ENCODE assay signal across 17 mouse cellular contexts in the genomic region with DNA sequence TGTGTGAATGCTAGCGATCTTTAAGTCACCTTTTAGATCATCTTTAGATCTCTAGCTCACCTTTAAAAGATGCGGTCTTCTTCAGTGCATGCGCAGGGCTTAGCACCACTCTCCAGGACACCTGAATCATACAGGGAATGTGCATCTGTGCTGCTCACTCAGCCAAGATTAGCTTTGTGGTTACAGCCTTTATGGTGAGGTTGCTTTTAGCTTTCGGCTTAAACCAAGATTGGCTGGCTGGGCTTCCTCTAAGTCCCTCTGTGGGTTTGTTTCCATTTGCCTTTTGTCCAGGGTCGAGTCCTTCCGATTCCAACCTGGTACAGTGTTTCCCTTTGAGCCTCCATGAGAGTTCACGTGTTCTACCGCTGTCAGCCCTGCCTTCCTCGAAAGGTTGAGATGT. TPM values are rescaled to one million over a fixed set of nuclear protein-coding genes. Genes with fewer than 3 reads are reported as not detected.
A peak's percentile ranks its signal among the peaks of the same experiment; 100 is the strongest.
DNase-seq lines count a peak whose midpoint lies in the region; ATAC-seq and TF ChIP-seq lines count a peak whose summit lies in the region.
"Had no signal": no experiment of that assay in that cellular context is flagged by ENCODE, and none has a peak within 500 bp of the region (broad histone marks: within the 10 kb centered on the region; RNA-seq: fewer than 3 reads in every experiment).

No protein-coding gene starts in this region.

- no peak for ATAC-seq in heart, embryonic 12.5 days (ENCODE audit: insufficient number of reproducible peaks, low FRiP score)
- no peak for ATAC-seq in limb, embryonic 14.5 days (ENCODE audit: low FRiP score, low read depth)

- WGBS in heart, embryonic 12.5 days: 66% methylated on average over 9 of the region's 9 CpGs
- 85% methylated on average over 9 of the region's 9 CpGs for WGBS in limb, embryonic 14.5 days
- 89% methylated on average over 9 of the region's 9 CpGs for WGBS in limb, embryonic 10.5 days

- H3K36me3 ChIP-seq in heart, embryonic 12.5 days: peaks cover 23% of the 10 kb centered on the region; the same call in 1 of the 2 replicates
- H3K36me3 ChIP-seq in limb, embryonic 14.5 days (ENCODE audit: control insufficient read depth, insufficient read depth, low read length): no peaks in the 10 kb centered on the region
- H3K36me3 ChIP-seq in limb, embryonic 10.5 days: peaks cover 13% of the 10 kb centered on the region

- H3K4me2 ChIP-seq in heart, embryonic 12.5 days: 0 out of 2 replicates have a peak overlapping the region, but pooled peaks have one; percentile 49
- H3K4me2 ChIP-seq in limb, embryonic 14.5 days (replicated peaks; ENCODE audit: low read depth, low read length, severe bottlenecking): no peak overlapping the region
- H3K4me2 ChIP-seq: neural tube, embryonic 12.5 days had no signal

- H3K27me3 ChIP-seq in heart, embryonic 12.5 days (replicated peaks): no peaks in the 10 kb centered on the region
- H3K27me3 ChIP-seq in limb, embryonic 14.5 days (ENCODE audit: control insufficient read depth, insufficient read depth, low read length): no peaks in the 10 kb centered on the region
- H3K27me3 ChIP-seq in limb, embryonic 10.5 days (ENCODE audit: low read depth, poor library complexity, severe bottlenecking): no peaks in the 10 kb centered on the region
- H3K27me3 ChIP-seq: neural tube, embryonic 12.5 days had no signal

- H3K4me1 ChIP-seq in heart, embryonic 12.5 days (replicated peaks): peaks cover 52% of the 10 kb centered on the region
- peaks cover 31% of the 10 kb centered on the region for H3K4me1 ChIP-seq in limb, embryonic 14.5 days (ENCODE audit: control insufficient read depth, insufficient read depth, low read length)
- peaks cover 38% of the 10 kb centered on the region for H3K4me1 ChIP-seq in limb, embryonic 10.5 days

- no peak for TF ChIP-seq POLR2A in limb, embryonic 14.5 days (IDR thresholded peaks at IDR 0.05; ENCODE audit: borderline replicate concordance, extremely low read depth, insufficient read depth, insufficient read length)

- no peaks in the 10 kb centered on the region for H3K9me3 ChIP-seq in heart, embryonic 12.5 days (replicated peaks)
- no peaks in the 10 kb centered on the region for H3K9me3 ChIP-seq in limb, embryonic 14.5 days (ENCODE audit: control insufficient read depth, low read length)
- H3K9me3 ChIP-seq in limb, embryonic 10.5 days (replicated peaks): no peaks in the 10 kb centered on the region
- H3K9me3 ChIP-seq: neural tube, embryonic 12.5 days had no signal

- peak; percentile 57 for DNase-seq in cerebellum, adult 11-12 months
- no peak for DNase-seq in cerebellum, postnatal 4 days (ENCODE audit: low spot score in 2 of 2)
- DNase-seq in heart, postnatal 36 days: no peak
- peak; percentile 38 for DNase-seq in limb, embryonic 14.5 days (ENCODE audit: low spot score)
- no peak for DNase-seq in limb, embryonic 10.5 days (ENCODE audit: low spot score)
- peak; percentile 42 for DNase-seq in induced T-regulatory cell, adult 2 months (ENCODE audit: low read depth)
- no peak for DNase-seq in MN1 (ENCODE audit: low spot score)
- DNase-seq: adrenal gland, adult 8-10 months; kidney, adult 11 months; kidney, postnatal 36 days; layer of hippocampus, postnatal 36 days; left cerebral cortex, postnatal 4 days; lung, postnatal 10 days; thymus, postnatal 14 days had no signal

- intact Hi-C loops in heart, postnatal 36 days (cut with DNase I): no loop called here

- no peak overlapping the region for H3K4me3 ChIP-seq in heart, embryonic 12.5 days
- no peak overlapping the region for H3K4me3 ChIP-seq in limb, embryonic 14.5 days (replicated peaks; ENCODE audit: low read length)
- H3K4me3 ChIP-seq in limb, embryonic 10.5 days: no peak overlapping the region
- H3K4me3 ChIP-seq: neural tube, embryonic 12.5 days had no signal

- H3K27ac ChIP-seq in heart, embryonic 12.5 days (ENCODE audit: poor library complexity, severe bottlenecking): peak overlapping the region; percentile 76
- no peak overlapping the region for H3K27ac ChIP-seq in limb, embryonic 14.5 days (replicated peaks; ENCODE audit: low read depth, low read length)
- H3K27ac ChIP-seq in limb, embryonic 10.5 days: no peak overlapping the region; the same call in 1 of the 2 replicates
- H3K27ac ChIP-seq: liver, embryonic 14.5 days; neural tube, embryonic 12.5 days had no signal

- H3K9ac ChIP-seq in heart, embryonic 12.5 days: no peak overlapping the region; the same call in 1 of the 2 replicates
- H3K9ac ChIP-seq in limb, embryonic 14.5 days (ENCODE audit: low read depth, low read length, severe bottlenecking): no peak overlapping the region
- H3K9ac ChIP-seq: liver, embryonic 14.5 days; neural tube, embryonic 12.5 days had no signal

RNA-seq across cellular contexts. Expression of a gene that starts 20.1 kb away (rescaled TPM):
- polyA plus RNA-seq in heart, embryonic 12.5 days (2016; fragmentation: Nextera tagmentation; extraction: Ambion mirVana): 48.3 and 54.0 TPM in 2 replicates
- 100 to 1,000 TPM; 136 to 157 TPM for total RNA-seq in heart, postnatal 36 days (2021)
- polyA plus RNA-seq in limb, embryonic 14.5 days (2012; rRNA removed): 22.0 and 27.8 TPM in 2 replicates
- polyA plus RNA-seq in limb, embryonic 14.5 days (2014; fragmentation: Nextera tagmentation; extraction: Ambion mirVana): 20.7 and 20.8 TPM in 2 replicates
- polyA plus RNA-seq in limb, embryonic 10.5 days (2016; fragmentation: Nextera tagmentation; extraction: Ambion mirVana): 11.1 and 11.6 TPM in 2 replicates

Comparison
In these comparisons a context has a peak if more than half of its experiments do, and no peak if none do; other contexts are left out.
1. DNase-seq: peak in cerebellum, adult 11-12 months (single experiment), limb, embryonic 14.5 days (single experiment) and induced T-regulatory cell, adult 2 months (single experiment); none in cerebellum, postnatal 4 days (0 of 2), heart, postnatal 36 days (0 of 2), limb, embryonic 10.5 days (single experiment) and MN1 (single experiment).